Mouse (Mus musculus) heart, postnatal 0 days (tissue): ENCODE data around the gene Cdc42ep5.

Source experiments
- CTCF ChIP-seq: IDR thresholded peaks from 2 replicates; pipeline ENCODE4 v1.5.1; 2016; ENCODE audit warnings: antibody characterized with exemption, control low read depth, low read depth
- EP300 ChIP-seq: IDR thresholded peaks from 2 replicates; pipeline ENCODE4 v1.6.1; 2016; ENCODE audit warnings: antibody characterized with exemption, low read depth

DNA sequence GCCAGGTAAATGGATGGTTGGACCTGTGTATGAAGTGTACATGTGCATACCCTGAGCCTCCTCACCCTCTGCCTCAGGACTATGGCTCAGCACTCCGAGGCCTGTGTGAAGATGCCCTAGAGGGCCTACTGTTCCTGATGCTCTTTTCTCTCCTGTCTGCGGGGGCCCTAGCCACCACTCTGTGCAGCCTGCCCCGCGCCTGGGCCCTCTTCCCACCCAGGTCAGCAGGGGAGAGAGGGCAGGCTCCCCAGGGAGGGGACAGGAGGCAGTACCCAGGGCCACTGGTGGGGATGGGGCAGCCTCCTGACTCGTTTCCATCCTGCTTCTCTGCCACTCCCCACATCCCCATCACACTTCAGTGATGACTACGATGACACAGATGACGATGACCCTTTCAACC, 31.7 kb downstream of the Cdc42ep5 start:
- no peak for TF ChIP-seq EP300
- TF ChIP-seq CTCF, result no peak
